Mouse (Mus musculus): ENCODE data around the gene Zmynd8.

DNA sequence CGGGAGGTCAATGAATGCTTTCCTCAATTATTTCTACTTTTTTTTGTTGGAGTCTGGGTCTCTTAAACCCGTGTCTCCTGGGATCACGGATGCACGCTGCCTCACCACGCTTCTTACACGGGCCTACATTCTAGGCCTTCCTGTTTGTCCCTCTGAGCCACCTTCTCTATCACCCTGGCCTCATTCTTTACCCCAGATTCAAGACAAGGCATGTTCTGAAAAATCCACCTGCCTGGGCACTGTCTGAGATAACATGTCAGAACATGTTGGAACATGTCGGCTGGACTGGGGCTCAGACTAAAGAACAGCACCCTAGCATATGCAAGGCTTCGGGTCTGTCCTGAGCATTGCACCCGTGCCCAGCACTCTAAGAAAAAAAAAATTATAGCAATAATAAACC lies 110.0 kb downstream of the Zmynd8 start:
- no peak for TF ChIP-seq CTCF (IDR thresholded peaks at IDR 0.05; ENCODE audit: low read depth)
- no peak for TF ChIP-seq EP300 (IDR thresholded peaks at IDR 0.05; ENCODE audit: low read depth)

All from heart, postnatal 0 days (tissue).